Mouse (Mus musculus) neural tube, embryonic 13.5 days (tissue): ENCODE results near the gene Rab28. TPM values are rescaled to one million over a fixed set of nuclear protein-coding genes. Genes with fewer than 3 reads are reported as not detected.

Experiments
- ATAC-seq: fragments of 200-750 bp; cut with Nextera tagmentation; 2 replicates; pipeline ENCODE4 v1.8.0; 2017; ENCODE audit warnings: low read depth, mild to moderate bottlenecking, moderate TSS enrichment, moderate library complexity
- H3K27ac ChIP-seq: fragments of 300-500 bp; sonication (generic); replicated peaks from 2 replicates; pipeline ENCODE4 v1.5.1; 2015; ENCODE audit warnings: moderate library complexity, mild to moderate bottlenecking, inconsistent platforms
- H3K27me3 ChIP-seq: fragments of 300-500 bp; sonication (generic); 2 replicates; pipeline ENCODE4 v1.6.1; 2015; ENCODE audit warnings: mild to moderate bottlenecking, inconsistent platforms
- H3K36me3 ChIP-seq: fragments of 300-500 bp; sonication (generic); 2 replicates; pipeline ENCODE4 v1.6.1; 2015; ENCODE audit warnings: mild to moderate bottlenecking, inconsistent platforms
- H3K4me1 ChIP-seq: fragments of 300-500 bp; sonication (generic); replicated peaks from 2 replicates; pipeline ENCODE4 v1.6.1; 2015; ENCODE audit warnings: inconsistent platforms
- H3K4me2 ChIP-seq: fragments of 300-500 bp; sonication (generic); 2 replicates; pipeline ENCODE4 v1.6.1; 2015; ENCODE audit warnings: inconsistent platforms, mild to moderate bottlenecking, moderate library complexity
- H3K4me3 ChIP-seq: fragments of 300-500 bp; sonication (generic); 2 replicates; pipeline ENCODE4 v1.5.1; 2015; ENCODE audit warnings: mild to moderate bottlenecking, inconsistent platforms
- H3K9ac ChIP-seq: fragments of 300-500 bp; sonication (generic); 2 replicates; pipeline ENCODE4 v1.6.1; 2015; ENCODE audit warnings: moderate library complexity, mild to moderate bottlenecking, inconsistent platforms
- H3K9me3 ChIP-seq: fragments of 300-500 bp; sonication (generic); 2 replicates; pipeline ENCODE4 v1.6.1; 2016; ENCODE audit warnings: inconsistent platforms
- WGBS: fragments of 180-500 bp; shearing (Covaris S2); methylation state at CpG from one replicate; pipeline ENCODE4 v1.1.7; 2015; 5-methylcytosine and 5-hydroxymethylcytosine counted together
- polyA plus RNA-seq: library from polyadenylated mRNA; unstranded; fragments of >200 nt; fragmentation: Nextera tagmentation; extraction: Ambion mirVana; gene quantifications from 2 replicates; pipeline ENCODE4 v1.2.1, GENCODE M21; 2015

Gene Rab28
- 68.3 and 69.3 TPM in 2 replicates for polyA plus RNA-seq

DNA sequence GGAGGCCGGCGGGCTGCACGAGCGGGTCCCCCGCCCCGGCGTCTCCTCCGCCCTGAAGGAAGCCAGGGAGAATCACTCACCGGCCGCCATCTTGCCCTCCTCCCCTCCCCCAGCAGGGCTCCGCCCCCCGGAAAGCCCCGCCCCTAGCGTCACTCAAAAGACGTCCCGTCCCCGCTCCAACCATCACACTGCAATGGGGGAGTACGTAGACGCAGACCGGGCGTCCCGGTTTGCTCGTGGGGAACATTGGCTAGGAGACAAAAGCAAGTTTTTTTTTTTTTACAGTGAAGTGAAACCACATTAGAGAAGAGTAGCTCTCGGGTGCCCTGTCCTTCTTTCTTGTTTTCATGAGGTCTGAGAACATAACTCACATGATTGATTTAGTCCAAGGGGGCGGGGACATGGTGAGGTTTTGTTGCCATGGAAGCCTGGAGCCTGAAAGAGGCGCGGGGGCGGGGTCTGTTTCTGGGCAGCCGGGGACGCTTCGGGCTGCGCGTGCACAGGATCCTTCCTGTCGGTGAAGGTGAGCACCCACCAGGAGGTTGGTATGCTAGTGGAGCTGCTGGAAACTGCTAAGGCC is at the start of gene Rab28:
Rab28 (minus strand) TSS at position 107 of the 580 bp plus-strand sequence.
- WGBS: under 1% methylated on average over 31 of the region's 34 CpGs
- no peaks in the 10 kb centered on the region for H3K9me3 ChIP-seq
- peak; percentile 97 for ATAC-seq
- H3K4me3 ChIP-seq: peak within 1 kb of the TSS; percentile 82
- peaks cover 23% of the 10 kb centered on the region for H3K4me1 ChIP-seq
- H3K4me2 ChIP-seq: peak within 1 kb of the TSS; percentile 99
- peak within 1 kb of the TSS; percentile 91 for H3K27ac ChIP-seq
- H3K27me3 ChIP-seq: no peaks in the 10 kb centered on the region
- peak within 1 kb of the TSS; percentile 90 for H3K9ac ChIP-seq
- H3K36me3 ChIP-seq: no peaks in the 10 kb centered on the region

DNA sequence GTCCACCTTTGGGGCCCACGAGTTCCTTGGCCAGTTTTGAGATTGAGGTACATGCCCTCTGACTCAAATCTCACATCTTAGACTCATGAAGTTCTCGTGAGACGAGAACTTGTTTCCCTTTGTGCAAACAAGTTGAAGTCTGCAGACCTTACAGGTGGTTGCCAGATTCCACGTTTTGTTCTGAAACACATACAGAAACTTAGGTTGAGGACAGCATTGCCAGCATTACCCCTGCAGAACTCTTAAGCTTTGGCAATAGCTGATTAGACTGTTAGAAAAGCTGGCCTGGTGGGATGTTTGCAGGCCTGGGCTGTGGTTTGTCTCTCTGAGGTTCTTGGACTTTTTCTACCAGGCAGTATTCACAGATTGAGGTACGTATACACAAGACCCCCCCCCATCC is 49.4 kb upstream of the Rab28 start:
- H3K27me3 ChIP-seq: peaks cover 97% of the 10 kb centered on the region
- no peaks in the 10 kb centered on the region for H3K9me3 ChIP-seq
- peaks cover 11% of the 10 kb centered on the region; the same call in 1 of the 2 replicates for H3K4me1 ChIP-seq
- no peak overlapping the region for H3K4me3 ChIP-seq
- no peak overlapping the region for H3K4me2 ChIP-seq
- no peak for ATAC-seq
- H3K36me3 ChIP-seq: no peaks in the 10 kb centered on the region
- 3% methylated on average over 5 of the region's 5 CpGs for WGBS
- H3K9ac ChIP-seq: no peak overlapping the region
- H3K27ac ChIP-seq: no peak overlapping the region

DNA sequence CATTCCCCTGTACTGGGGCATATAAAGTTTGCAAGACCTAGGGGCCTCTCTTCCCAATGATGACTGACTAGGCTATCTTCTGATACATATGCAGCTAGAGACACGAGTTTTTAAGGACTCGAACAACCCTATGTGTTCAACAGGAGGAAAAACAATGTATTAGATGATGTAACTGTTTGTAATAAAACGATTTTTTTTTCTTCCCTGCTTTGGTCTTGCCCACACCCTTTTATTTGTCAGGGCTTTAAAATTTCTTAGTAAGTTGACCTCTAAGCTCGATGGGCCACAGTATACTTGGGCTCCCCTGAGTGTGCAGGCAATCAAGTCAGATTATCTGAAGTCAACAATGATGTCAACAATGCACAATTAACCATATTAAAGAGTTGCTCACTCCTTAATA is 48.4 kb upstream of the Rab28 start:
- ATAC-seq: no peak

DNA sequence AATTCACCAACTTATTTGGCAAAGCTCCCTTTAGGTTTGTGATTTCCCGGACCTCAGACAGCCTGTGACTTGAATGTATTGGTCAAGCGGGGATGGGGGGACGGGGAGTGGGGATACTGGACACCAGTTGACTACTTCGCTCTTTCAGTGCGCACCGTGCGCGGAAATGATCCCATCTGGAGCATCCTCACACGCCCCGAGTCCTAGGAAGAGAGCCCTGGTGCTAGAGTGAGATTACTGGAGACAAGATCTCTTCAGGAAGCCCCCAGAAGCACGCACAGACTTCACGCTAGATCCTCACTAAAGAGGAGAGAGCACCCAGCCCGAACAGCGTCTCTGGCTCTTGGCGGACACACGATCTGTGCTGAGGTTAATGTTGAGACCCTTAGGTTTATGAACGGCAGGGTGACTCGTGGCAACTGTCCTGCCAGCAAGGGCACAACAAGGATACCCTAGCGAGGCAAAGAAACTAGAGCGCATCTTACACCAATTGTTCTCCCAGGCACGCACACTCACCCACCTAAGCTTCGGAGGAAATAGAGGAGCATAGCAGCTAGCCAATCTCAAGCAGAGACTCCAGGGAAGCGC is 47.5 kb upstream of the Rab28 start:
- Histone ChIP-seq H3K36me3 (no peaks in the 10 kb centered on the region), H3K4me1 (no peaks in the 10 kb centered on the region), H3K27ac (no peak overlapping the region), H3K4me2 (no peak overlapping the region), H3K4me3 (no peak overlapping the region), H3K9me3 (no peaks in the 10 kb centered on the region), H3K27me3 (peaks cover 98% of the 10 kb centered on the region), H3K9ac (no peak overlapping the region)
- no peak for ATAC-seq
- 1% methylated on average over 23 of the region's 23 CpGs for WGBS

More for the DNA sequence above, 48.4 kb upstream of the Rab28 start:
- Histone ChIP-seq H3K27me3 (peaks cover 97% of the 10 kb centered on the region), H3K9me3 (no peaks in the 10 kb centered on the region), H3K36me3 (no peaks in the 10 kb centered on the region), H3K4me2 (no peak overlapping the region), H3K9ac (no peak overlapping the region), H3K27ac (no peak overlapping the region), H3K4me1 (peaks cover 4% of the 10 kb centered on the region; the same call in 1 of the 2 replicates), H3K4me3 (no peak overlapping the region)
- WGBS: 5% methylated on average over 4 of the region's 4 CpGs

DNA sequence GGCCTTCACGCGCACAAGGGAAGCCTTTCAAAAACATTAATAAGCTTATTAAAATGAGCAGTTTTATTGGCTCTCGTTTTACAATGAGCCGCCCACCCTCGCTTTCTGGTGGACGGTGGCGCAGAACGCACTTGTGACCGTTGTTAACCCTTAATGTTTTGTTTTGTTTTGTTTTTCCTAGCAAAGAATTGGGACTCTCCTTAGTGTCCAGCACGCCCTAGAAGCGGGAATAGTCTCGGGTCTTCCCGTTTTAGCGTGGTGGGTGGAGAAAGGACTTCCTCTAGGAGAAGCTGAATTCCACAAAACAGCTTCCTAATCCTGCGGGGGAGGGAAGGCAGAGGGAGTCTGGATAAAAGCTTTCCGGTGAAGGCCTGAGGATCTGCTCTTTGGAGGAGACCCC is 46.9 kb upstream of the Rab28 start:
- Histone ChIP-seq H3K4me1 (no peaks in the 10 kb centered on the region), H3K9ac (no peak overlapping the region), H3K27me3 (peaks cover 99% of the 10 kb centered on the region), H3K4me2 (0 out of 2 replicates have a peak overlapping the region, but pooled peaks have one; percentile 4), H3K27ac (no peak overlapping the region), H3K4me3 (no peak overlapping the region), H3K36me3 (no peaks in the 10 kb centered on the region), H3K9me3 (no peaks in the 10 kb centered on the region)
- under 1% methylated on average over 16 of the region's 16 CpGs for WGBS
- ATAC-seq: no peak

DNA sequence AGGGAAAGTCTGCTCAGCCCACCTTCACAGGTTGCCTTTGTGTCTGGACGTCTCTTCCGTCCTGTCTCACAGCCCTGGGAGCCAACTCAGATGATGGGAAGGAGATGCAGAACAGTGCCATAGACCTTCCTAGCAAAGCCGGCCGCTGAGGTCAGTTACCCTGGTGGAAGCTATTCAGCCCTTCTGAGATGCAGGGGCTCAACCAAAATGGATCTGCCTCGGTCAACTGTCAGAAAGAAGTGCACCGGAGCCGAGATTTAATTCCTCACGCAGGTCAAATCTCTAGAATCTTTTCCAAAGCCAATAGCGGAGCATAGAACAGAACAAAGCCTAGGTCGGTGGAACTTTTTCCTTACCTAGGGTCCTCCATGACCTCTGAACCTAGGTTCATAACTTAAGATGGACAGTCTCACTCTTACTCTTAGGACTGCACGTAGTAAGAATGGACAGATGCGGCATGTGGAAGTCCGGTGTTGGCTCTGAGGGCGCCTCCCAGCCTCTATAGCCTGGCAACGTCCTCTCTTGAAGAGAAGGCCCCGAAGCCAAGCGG is 46.3 kb upstream of the Rab28 start:
- Histone ChIP-seq H3K27ac (no peak overlapping the region), H3K9me3 (no peaks in the 10 kb centered on the region), H3K4me3 (no peak overlapping the region), H3K4me2 (0 out of 2 replicates have a peak overlapping the region, but pooled peaks have one; percentile 4), H3K36me3 (no peaks in the 10 kb centered on the region), H3K27me3 (peaks cover 99% of the 10 kb centered on the region), H3K4me1 (no peaks in the 10 kb centered on the region), H3K9ac (no peak overlapping the region)
- under 1% methylated on average over 17 of the region's 17 CpGs for whole genome bisulfite sequencing
- no peak for ATAC-seq

DNA sequence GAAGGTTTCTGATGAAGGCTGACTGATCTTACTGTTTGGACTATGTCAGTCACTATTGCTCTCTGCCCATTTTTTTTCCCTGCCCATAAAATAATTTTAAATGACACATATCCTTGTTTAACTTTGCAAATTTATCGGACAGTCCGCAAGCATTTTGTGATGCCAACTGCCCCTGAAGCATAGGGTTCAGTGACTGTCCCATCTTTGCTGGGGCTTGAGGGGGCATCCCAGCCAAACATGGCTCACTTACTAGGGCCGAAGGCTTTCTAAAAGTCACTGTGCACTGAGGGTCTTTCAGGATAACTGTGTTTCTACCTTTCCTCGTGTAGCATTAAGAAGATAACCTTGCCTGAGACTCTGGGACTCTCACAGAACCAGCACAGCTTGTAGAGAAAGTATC is 44.8 kb upstream of the Rab28 start:
- H3K9me3 ChIP-seq: no peaks in the 10 kb centered on the region
- H3K9ac ChIP-seq: no peak overlapping the region
- WGBS: 22% methylated on average over 4 of the region's 4 CpGs
- no peak overlapping the region for H3K27ac ChIP-seq
- no peaks in the 10 kb centered on the region for H3K36me3 ChIP-seq
- H3K4me1 ChIP-seq: no peaks in the 10 kb centered on the region
- ATAC-seq: no peak
- no peak overlapping the region for H3K4me3 ChIP-seq
- H3K4me2 ChIP-seq: no peak overlapping the region
- peaks cover 99% of the 10 kb centered on the region for H3K27me3 ChIP-seq

DNA sequence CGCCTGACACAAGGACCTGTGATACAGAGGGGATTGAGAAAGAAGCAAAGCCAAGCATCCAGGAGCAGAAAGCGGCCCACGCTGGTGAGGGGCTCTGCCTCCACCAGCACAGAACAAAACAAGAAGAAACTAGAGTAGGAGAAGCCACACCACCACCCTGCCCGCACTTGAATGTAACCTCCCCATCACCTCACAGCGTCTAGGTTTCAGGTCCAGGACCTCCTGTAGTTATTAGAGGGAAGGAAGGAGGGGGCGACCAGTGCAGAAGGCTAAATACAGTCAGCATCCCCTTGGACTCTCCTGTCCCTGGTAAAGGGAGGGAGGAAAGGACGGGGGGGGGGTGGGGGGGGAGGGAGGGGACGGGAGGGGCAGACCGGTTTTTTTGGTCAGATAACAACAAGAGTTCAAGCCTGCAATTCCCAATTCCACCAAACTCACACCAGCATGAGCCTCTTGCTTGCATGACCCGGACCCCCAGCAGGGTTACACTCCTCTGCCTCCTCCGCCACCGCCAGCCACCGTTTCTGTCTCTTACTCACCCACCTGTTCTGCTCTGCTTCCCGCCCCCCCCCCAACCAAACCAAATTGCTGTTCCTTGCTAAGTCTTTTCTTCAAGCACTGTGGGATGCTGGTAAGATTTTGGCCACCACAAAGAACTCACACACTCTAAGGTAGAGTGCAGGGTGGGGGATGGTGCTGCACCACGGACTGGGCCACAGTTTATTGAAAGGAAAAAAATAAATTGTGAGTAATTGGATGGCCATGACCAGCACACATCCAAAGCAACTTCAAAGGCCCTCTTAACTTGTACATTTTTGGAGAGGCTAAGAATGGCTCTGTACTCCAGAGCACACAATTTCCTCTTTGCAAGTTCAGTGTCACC is 37.2 kb upstream of the Rab28 start:
- 2% methylated on average over 15 of the region's 15 CpGs for WGBS
- H3K27me3 ChIP-seq: peaks cover 82% of the 10 kb centered on the region
- ATAC-seq: no peak
- H3K9ac ChIP-seq: no peak overlapping the region
- H3K9me3 ChIP-seq: no peaks in the 10 kb centered on the region
- no peak overlapping the region for H3K4me3 ChIP-seq
- H3K27ac ChIP-seq: no peak overlapping the region
- H3K36me3 ChIP-seq: no peaks in the 10 kb centered on the region
- no peaks in the 10 kb centered on the region for H3K4me1 ChIP-seq
- no peak overlapping the region for H3K4me2 ChIP-seq

DNA sequence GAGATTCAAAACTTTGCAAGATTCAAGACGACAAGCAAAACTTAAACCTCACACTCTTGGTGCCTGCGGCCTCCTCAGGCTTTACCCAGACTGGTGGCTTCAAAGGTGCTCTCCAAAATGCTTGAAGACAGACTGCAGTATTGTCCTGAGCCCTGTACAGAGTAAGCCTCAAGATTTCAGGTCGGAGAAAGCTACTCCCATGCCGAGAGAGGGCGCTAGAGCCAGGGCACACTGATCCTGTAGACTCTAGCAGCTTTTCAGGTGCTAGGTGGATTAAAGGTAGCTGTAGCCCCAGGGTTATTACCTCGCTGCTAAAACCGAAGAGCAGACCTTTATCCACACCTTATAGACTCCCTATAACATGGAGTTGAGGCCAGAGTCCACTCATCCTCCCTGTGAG is 36.3 kb upstream of the Rab28 start:
- no peaks in the 10 kb centered on the region for H3K4me1 ChIP-seq
- no peak overlapping the region for H3K4me2 ChIP-seq
- ATAC-seq: no peak
- H3K36me3 ChIP-seq: no peaks in the 10 kb centered on the region
- H3K4me3 ChIP-seq: no peak overlapping the region
- no peak overlapping the region for H3K9ac ChIP-seq
- no peaks in the 10 kb centered on the region for H3K9me3 ChIP-seq
- 6% methylated on average over 7 of the region's 7 CpGs for WGBS
- H3K27ac ChIP-seq: no peak overlapping the region
- peaks cover 73% of the 10 kb centered on the region for H3K27me3 ChIP-seq

DNA sequence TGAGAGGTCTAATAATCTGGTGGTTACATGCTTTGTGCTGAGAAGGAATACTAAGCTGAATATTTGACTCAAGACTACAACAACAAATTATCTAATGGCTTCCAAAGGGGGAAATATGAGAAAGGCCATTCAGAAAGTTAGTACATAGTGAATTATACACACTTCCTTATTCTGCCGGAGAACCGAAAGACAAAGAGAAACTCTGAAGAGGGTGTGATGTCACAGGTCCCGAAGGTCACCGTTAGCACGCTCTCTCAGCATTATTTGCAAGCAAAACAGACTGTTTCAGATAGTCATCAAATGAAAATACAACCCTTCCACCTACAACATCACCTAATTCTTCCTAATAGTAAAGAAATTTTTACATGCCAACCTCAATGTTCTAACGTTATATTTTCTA is 30.9 kb upstream of the Rab28 start:
- Histone ChIP-seq H3K9me3 (no peaks in the 10 kb centered on the region), H3K27me3 (peaks cover 18% of the 10 kb centered on the region), H3K4me1 (no peaks in the 10 kb centered on the region), H3K36me3 (no peaks in the 10 kb centered on the region), H3K4me2 (no peak overlapping the region), H3K27ac (no peak overlapping the region), H3K9ac (no peak overlapping the region), H3K4me3 (no peak overlapping the region)
- 63% methylated on average over 6 of the region's 6 CpGs for WGBS
- no peak for ATAC-seq

DNA sequence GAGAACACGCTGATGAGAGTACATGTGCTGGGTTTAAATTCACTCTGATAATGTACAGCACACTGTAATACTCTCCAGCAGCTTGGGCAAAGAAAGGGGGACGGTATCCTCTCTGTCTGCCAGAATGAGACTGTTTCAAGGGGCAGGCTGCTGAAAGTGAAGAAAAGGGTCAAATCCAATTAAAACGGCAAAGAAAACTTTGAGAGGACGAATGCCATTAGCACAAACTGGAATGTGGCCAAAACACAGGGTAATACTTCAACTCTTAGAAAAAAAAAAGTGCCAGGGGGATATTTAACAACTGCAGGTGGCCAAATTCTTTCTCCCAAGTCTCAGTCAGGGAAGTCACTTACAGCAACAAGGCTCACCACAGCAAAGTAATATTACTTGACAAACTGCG is 29.1 kb upstream of the Rab28 start:
- Histone ChIP-seq H3K4me3 (no peak overlapping the region), H3K9me3 (no peaks in the 10 kb centered on the region), H3K4me1 (no peaks in the 10 kb centered on the region), H3K4me2 (no peak overlapping the region), H3K27ac (no peak overlapping the region), H3K27me3 (peaks cover 3% of the 10 kb centered on the region), H3K36me3 (no peaks in the 10 kb centered on the region), H3K9ac (no peak overlapping the region)
- 57% methylated on average over 5 of the region's 5 CpGs for WGBS
- ATAC-seq: no peak

DNA sequence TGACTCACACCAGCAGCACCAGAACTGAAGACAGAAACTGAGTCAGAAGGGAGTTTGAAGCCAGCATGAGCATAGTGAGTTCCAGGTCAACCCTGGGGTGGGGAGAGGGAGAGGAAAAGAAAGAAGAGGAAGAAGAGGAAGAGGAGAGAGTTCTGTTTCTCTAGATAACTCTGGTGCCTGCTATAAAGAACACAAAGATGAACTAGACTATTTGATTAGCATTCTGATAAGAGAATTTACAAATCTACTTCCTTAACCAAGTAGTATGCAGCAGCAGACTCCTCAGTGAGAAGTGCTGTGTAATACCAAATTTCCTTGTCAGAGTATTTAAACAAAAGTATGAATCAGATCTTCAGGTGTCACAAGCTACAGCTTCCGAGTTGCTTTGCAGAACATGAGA is 19.1 kb upstream of the Rab28 start:
- Histone ChIP-seq H3K4me2 (no peak overlapping the region), H3K9me3 (no peaks in the 10 kb centered on the region), H3K27me3 (no peaks in the 10 kb centered on the region), H3K4me3 (no peak overlapping the region), H3K4me1 (no peaks in the 10 kb centered on the region), H3K9ac (no peak overlapping the region), H3K36me3 (no peaks in the 10 kb centered on the region), H3K27ac (no peak overlapping the region)
- no peak for ATAC-seq
- 90% methylated on average over 1 of the region's 1 CpGs for WGBS
